Mouse (Mus musculus) cerebellum, postnatal 14 days (tissue): ENCODE measurements around the gene Olfr1307.

Experiments
- DNase-seq, 2 experiments: peaks; one replicate each; pipeline ENCODE4 v3.0.0; 2021; ENCODE audit warnings: mixed read lengths in 2 of 2

Olfr1307 gene

DNA sequence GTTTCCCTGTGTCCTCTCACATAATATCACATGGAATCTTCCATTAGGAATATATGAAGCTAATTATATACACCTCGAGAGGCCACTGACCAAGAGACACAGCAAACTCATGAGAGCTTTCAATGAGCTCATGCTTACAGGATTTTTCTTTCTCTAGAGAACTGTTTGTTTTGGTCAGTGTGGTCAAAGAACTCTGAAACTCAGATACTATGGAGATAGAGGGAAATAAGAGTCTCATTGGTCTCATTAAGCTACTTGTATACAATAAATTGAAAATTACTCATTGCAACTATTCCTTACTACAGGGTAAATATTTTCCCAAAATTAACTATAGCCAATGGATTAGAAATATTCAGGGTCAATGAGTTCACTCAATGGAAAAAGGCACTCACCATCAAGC is at the start of gene Olfr1307:
TSS of gene Olfr1307 (minus strand) at position 101 of the 400 bp plus-strand sequence.
- no peak for DNase-seq

DNA sequence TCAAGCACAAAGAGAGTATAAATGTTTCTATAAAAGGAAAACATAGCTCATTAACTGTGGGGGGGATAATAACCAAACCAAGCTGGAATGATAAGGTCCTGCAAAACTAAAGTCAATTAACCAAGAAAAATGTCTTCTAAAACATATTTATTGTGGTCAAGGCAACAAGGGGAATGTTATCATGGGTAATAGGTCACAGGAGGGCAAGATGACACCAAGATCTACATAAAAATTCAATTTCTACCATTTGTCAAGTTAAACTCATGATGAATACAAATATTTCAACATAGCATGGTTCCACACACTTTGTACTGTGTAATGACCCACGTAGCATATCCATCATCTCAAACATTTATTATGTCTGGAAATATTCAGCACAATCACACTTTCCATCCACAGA is 40.9 kb upstream of the Olfr1307 start, which contains the start of gene Olfr1309:
TSS of gene Olfr1309 (minus strand) at position 101 of the 400 bp plus-strand sequence.
- no peak for DNase-seq

DNA sequence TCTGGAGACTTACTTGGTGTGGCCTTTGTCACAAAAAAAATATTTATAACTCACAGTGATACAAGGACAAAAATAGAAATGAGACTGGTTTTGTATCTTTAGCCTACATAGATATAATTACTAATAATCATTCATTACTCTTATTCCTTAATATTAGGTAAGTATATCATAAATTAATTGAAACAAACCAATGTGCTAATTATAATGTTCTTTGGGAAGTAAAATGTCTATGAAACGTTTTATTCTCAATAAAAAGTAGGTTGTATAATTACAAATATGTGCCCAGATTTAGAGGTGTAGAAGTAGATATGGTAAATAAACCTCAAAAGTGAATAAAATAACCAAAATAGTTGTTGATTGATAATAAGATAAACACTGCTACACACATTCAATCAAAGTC is 15.6 kb upstream of the Olfr1307 start, which contains the start of gene Olfr1308:
TSS of gene Olfr1308 (minus strand) at position 101 of the 400 bp plus-strand sequence.
- no peak for DNase-seq

DNA sequence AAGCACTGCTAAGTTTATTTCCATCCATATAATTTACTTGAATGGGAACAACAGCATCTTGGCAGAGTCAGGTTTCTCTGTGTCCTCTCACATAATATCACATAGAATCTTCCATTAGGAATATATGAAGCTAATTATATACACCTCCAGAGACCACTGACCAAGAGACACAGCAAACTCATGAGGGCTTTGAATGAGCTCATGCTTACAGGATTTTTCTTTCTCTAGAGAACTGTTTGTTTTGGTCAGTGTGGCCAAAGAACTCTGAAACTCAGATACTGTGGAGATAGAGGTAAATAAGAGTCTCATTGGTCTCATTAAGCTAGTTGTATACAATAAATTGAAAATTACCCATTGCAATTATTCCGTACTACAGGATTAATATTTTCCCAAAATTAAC is 33.1 kb downstream of the Olfr1307 start, which contains the start of gene Olfr1306:
TSS of gene Olfr1306 (minus strand) at position 101 of the 400 bp plus-strand sequence.
- no peak for DNase-seq
